Mouse (Mus musculus): ENCODE measurements around the gene Gm9602. TPM values are rescaled to one million over a fixed set of nuclear protein-coding genes. Genes with fewer than 3 reads are reported as not detected.
"Not testable (repeated sequence)": the region's sequence is repeated elsewhere in the genome, so short reads cannot be mapped to it uniquely, and the experiment has no call there.

Gm9602 gene
- total RNA-seq (2021) = not detected
- long read RNA-seq, experiment 1 = 0 reads
- long read RNA-seq, experiment 2 = 0 reads

- not testable (repeated sequence) for DNase-seq (ENCODE audit: low spot score in 2 of 2)
Observed at GRCm38 (mm10) chr14:4776037-4776436, at the start of gene Gm9602. Gm9602 (plus strand) TSS chr14:4776337.

- not testable (repeated sequence) for DNase-seq (ENCODE audit: low spot score in 2 of 2)
Observed at GRCm38 (mm10) chr14:4806421-4806820, 30.3 kb downstream of the Gm9602 start.

GRCm38 (mm10) chr14:4821950-4822349, 45.8 kb downstream of the Gm9602 start:
- not testable (repeated sequence) for DNase-seq (ENCODE audit: low spot score in 2 of 2)

Other genes starting within 250 kb of the Gm9602 start
- not detected for gene Gm3047, start 220.9 kb upstream of the Gm9602 start, total RNA-seq (2021)
- gene Gm8159, start 144.0 kb upstream of the Gm9602 start, total RNA-seq (2021) = not detected
- gene Gm3239, start 112.1 kb upstream of the Gm9602 start, total RNA-seq (2021) = not detected
- gene Gm7876, start 67.1 kb upstream of the Gm9602 start, total RNA-seq (2021) = not detected
- not detected for gene Gm3252, start 49.6 kb upstream of the Gm9602 start, total RNA-seq (2021)
- gene Gm3269, start 61.8 kb downstream of the Gm9602 start, total RNA-seq (2021) = not detected
- 1 to 10 TPM in 1 of 2 experiments, under 1 TPM in 1; 0.81 to 2.7 TPM for gene Gm3264, start 79.2 kb downstream of the Gm9602 start, total RNA-seq (2021)
- not detected for gene Gm3278, start 116.1 kb downstream of the Gm9602 start, total RNA-seq (2021)
- not detected for gene Gm8297, start 207.6 kb downstream of the Gm9602 start, total RNA-seq (2021)
- not detected for gene Gm3298, start 239.6 kb downstream of the Gm9602 start, total RNA-seq (2021)